Mouse (Mus musculus) kidney, postnatal 36 days (tissue): ENCODE measurements around the gene Cideb.

Source experiments
- DNase-seq, 2 experiments: peaks; one replicate each; pipeline ENCODE4 v3.0.0; 2021 to 2022; ENCODE audit warnings: mixed read lengths in 2 of 2

Gene Cideb

DNA sequence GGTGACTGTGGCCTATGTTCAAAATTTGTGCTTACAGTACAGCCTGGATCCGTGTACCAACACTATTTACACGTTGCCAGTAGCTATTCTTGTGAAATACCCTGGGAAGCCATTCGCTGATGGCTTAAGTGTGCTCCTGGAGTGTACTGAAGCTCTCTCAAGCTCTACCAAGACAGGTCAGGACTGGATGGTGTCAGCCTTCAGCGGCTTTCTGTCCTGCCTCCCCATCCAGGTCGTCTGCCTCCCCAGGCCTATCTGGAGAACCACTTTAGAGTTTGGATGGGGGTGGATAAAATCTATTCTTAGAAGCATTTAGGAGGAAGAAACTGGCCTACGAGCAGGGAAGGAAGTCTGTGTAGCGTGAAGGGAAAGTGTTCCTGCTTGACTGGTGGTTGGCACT lies 4.9 kb upstream of the Cideb start:
- no peak for DNase-seq

DNA sequence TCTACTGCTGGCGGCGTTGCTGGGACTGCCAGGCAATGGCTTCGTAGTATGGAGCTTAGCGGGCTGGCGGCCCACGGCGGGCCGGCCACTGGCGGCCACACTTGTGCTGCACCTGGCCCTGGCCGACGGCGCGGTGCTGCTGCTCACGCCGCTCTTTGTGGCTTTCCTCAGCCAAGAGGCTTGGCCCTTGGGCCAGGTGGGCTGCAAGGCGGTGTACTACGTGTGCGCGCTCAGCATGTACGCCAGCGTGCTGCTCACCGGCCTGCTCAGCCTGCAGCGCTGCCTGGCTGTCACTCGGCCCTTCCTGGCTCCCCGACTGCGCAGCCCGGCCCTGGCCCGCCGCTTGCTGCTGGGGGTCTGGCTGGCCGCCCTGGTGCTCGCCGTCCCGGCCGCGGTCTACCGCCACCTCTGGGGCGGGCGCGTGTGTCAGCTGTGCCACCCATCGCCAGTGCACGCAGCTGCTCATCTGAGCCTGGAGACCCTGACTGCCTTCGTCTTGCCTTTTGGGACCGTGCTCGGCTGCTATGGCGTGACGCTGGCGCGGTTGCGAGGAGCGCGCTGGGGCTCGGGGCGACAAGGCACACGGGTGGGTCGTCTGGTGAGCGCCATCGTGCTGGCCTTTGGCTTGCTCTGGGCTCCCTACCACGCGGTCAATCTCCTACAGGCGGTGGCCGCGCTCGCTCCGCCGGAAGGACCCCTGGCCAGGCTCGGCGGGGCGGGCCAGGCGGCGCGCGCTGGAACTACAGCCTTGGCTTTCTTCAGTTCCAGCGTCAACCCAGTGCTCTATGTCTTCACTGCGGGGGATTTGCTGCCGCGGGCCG lies 4.0 kb upstream of the Cideb start:
- peak; percentile 39 to 71 for DNase-seq

DNA sequence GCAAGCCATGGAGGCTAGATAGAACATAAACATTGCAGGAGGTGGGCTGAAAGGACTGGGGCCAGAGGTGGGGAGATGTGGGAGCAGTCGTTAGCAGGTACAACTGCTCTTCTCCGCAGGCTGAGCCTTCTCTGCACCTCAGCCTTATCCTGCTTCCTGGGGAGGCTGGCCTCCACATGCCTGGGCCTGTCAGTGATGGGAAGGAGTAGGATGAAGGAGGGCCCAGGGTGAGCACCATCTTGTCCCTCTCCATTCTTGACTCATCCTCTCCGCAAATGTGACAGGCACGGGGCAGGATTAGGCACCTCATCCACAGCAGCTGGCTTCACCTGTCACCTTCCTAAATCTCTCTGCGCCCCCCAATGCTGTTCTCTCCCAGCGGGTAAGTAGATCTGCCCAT lies 2.9 kb upstream of the Cideb start, which contains the start of gene Ltb4r2:
Gene Ltb4r2 (plus strand): TSS at position 266 of the 400 bp plus-strand sequence.
- no peak for DNase-seq

DNA sequence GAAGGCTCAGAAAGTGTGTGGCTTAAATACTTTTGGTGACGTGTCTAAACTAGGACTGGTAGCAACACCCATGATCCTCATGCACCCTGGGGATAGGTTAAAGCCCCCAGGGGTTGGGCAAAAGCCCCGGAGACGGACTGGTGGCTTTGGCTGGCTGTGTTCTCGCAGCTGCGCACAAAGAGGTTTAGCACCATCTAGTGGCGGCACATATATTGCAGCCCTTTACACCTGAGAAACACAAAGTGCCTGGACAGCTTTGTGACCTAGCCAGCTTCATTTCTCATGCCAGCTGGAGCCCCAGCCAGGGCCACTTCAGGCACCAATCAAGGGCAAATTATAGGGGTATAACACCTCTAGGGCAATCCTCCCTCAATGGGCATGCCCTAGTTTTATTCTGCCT lies 1.9 kb upstream of the Cideb start:
- DNase-seq, result peak; percentile 90 to 95

DNA sequence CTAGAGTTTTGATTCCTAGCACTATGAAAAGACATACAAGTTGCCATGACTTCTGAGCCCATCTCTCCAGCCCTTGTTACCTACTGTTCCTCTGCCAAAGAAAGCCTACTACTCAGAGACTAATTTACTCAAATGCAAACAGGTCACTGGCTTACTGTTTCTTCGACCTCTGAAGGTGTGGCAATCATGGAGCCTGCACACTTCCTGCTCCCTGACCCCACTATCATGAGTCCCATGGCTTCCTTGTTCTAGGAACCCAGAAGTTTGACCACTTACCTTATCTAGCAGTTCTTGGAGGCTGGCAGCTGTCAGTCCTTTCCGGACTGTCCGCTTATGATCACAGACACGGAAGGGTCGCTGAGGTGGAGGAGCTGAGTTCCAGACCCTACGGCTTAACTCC lies 692 bp downstream of the Cideb start:
- no peak for DNase-seq

DNA sequence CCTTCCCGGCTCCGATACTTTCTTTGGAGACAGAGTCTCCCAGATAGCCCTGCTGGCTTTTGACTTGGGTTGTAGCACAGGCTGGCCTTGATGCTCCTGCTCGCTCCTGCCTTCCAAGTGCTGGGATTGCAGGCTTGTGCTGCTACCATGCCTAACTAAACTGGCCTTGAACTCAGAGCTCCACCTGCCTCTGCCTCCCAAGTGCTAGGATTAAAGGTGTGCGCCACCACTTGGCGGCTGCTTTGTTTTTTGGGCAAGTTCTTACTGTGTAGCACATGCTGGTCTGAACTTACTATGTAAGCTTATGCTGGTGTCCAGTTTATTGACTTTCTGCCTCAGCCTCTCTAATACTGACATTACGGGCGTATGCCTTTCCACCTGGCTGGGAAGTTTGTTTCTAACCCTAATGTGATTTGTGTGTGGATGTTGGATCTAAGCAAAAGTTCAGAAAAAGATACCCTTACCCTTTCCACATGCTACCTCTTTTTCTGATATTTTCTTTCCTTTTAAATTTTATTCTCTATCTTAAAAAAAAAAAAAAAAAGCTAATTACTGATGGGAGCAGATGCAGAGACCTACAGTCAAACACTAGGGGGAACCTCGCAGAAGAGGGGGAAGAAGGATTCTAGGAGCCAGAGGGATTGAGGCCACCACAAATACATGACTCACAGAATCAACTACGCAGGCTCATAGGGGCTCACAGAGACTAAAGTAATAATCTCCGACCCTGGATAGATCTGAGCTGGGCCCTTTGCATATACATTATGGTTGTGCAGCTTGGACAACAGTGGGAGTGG lies 11.0 kb downstream of the Cideb start:
- no peak for DNase-seq

DNA sequence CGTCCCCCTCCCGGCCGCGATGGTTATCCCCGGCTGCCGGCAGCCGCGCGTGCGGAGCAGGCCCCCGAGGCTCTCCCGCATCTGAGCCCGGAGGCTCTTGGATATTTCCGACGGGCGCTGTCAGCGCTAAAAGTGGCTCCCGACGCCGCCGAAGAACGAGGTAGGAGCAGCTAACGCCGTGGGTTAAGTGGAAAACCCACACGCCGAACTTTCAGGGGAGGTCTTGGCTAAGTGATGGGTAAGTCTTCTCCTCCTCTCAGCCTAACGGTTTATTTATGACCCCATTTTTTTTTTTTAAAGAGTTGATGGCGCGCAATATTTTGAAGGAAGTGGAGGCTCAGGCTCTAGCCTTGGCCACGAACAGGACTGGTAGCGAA lies 12.4 kb downstream of the Cideb start:
- no peak for DNase-seq

DNA sequence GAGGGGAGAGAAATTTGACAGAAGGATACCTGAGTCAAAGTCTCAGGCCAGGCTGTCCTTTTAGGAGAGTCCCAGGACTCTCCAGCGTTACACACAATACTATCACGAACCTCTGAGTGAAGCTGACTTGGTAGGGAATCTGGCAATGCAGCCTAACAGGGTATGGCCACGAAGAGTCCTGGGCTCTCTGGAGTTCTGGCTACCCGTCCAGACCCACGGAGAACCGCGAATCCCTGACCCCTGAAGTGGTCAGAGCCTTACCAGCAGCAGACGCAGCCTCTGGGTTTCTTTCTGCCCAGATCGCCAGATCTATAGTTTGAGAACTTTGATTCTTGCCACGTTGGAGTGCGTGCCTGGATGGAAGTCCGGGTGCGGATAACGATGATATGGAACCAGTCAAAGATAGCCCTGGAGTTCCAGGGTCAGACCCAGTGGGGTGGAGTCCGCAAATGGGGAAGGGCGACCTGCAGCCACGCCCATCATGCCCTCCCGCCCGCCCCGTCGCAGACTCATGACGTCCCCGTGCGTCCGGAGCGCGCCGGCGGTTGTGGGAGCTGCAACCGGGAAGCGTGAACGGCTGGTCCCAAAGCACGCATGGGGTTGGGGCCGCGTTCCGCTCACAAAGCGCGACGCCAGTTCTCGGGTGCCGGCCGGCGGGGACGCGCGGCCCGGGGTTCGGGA lies 12.9 kb downstream of the Cideb start, which contains the start of the genes Dhrs1 and Nop9:
Gene Dhrs1 (minus strand): TSS at position 511 of the 681 bp plus-strand sequence.
Gene Nop9 (plus strand): TSS at position 514 of the 681 bp plus-strand sequence.
- DNase-seq, result peak; percentile 90 to 93

DNA sequence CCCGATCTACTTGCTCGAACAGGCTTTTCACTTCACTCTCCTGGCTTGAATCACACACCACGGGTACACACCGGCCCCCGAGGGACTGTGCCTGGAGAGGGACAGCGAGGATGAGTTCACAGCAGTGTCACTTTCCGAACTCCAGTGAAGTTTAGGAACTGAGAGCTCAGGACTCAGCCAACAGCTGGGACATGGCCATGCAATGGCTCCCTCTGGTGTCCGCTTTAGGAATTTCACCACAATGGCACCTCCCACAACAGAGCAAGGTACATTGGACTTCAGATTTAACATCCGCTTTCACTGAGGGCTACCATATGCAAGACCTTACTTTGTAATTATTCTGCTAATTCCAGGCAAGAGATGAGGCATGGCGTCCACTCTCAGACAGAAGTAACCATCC lies 14.5 kb downstream of the Cideb start:
- DNase-seq, result peak; percentile 87 to 94

DNA sequence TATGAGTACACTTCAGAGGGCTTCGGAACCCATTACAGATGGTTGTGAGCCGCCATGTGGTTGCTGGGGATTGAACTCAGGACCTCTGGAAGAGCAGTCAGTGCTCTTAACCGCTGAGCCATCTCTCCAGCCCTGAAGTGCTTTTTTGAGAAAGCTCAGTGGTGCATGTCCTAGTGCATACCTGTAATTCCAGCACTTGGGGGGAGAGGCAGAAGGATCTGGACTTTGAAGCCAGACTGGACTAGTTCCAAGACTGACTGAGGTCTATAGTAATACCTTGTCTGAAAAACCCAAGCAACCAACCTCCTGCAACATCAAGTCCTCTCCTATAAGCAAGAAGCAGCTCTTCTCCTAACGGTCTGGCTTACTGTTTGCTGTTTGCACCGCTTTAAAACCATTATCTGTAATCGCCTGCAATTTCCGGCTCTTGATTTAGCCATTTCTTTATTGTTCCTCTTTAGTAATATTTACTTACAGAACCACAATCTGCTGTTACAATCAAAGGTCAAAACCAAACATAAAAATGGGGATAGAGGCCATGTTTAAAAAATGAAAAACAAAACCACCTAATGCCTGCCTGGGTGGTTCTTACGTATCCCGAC lies 21.1 kb downstream of the Cideb start:
- peak; percentile 64 to 85 for DNase-seq

DNA sequence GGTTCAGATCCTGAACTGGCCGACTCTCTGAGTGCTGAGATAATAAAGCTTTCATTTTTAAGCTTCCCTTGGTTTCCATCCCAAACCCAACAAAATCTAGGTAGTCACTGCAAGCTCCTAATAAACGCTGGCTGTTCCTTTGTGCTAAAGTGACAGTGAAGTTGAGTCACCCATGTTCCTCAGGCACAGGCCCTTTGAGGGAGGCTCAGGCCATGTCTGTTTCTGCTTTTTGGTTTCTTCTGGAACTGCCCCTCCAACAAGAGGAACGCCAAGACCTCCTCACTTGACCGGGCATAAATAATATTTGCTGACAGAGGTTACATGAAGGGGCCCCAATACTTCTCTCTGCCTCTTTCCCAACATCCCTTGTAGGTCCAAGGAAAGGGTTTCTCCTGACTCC lies 22.5 kb downstream of the Cideb start:
- no peak for DNase-seq

DNA sequence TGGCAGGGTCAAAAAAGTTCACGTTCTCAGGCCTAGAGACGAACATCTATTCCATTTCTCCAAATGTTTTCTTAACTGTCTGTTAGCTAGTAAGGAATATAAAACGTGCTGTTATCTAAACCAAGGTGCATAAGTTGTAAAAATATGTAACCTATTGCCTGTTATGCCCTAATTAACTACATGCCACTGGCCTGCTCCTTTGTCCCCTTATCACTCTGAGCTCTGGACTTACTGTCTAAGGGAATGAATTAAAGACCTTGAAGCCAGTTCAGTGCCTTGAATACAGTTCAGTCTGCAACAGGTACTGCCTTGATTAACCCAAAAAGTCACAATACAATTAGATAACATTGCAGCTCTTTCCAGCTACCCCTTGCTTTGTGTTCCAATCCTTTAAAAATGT lies 22.9 kb downstream of the Cideb start:
- no peak for DNase-seq

DNA sequence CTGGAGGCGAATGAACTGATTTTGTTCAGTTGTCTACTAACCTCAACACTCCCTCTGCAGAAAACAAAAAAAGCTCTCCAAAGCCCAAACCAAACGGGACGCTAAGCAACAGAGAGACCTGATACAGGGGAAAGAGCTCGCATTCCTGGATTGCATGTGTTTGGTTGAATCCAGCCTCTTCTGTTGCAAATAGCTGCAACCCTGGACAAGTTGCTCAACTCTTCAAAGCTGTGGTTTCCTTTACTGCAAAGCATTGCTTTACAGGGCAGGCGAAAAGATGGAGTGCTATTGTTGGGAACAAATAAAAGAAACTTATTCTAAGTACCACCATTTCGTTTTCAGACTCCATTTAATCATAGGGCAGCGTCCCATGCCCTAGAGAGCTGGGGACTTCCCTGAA lies 23.4 kb downstream of the Cideb start:
- no peak for DNase-seq

DNA sequence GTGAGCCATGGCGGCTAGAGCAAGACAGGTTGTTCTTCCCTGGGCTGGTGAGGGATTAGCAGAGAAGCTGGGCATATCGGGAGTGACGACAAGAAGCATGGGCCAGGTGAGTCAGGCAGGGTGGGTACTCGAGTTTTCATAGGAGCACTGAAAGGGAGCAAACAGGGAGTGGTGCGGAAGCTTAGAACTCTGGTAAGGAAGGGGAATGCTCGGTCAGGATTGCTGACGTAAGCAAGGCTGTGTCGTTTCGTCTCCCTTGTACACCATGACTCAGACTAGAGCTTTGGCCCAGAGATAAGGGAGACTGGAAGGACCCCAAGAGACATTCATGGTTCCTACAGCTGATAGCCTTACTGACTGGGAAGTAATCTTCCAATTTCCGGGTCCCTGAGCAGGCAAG lies 24.4 kb downstream of the Cideb start:
- DNase-seq, result no peak

DNA sequence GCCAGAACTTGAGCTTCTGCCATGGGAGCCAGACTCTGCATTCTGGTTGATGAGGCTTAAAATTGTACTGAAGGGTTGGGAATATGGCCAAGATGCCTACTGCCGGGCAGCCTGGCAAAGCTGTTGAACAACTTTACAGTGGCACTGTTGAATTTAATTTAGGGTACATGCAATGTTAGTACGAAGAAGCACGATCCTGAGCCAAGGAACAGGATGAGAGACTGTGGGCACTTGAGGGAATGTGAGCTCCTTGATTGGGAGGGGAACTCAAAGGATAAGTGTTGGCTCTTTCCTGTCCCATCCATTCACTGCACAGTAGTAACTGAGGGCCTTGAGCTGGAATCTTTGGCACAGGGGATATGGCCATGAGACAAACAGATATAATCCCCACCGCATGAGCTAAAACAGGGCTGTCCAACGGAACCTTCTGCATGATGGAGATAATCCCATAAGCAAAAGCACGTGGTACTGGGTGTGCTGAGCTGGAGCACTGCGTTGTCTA lies 27.7 kb downstream of the Cideb start:
- no peak for DNase-seq

DNA sequence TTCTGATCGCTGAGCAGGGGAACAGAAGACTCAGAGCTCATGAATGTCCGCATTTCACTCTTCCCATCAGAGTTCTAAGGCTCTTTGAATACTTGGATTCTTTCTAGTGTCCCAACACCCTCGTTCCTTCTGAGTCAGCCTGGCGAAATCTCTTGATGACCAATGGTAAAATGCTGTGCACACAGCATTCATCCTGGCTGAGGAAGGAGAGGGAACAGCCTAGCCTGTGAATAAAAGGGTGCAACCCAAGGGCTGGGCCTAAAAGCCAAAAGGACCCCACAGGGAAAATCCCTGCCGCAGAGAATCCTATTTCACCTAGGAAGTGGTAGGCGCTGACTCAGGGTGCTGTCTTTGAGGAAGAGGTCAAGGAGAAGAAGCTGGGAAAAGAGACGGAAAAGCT lies 28.1 kb downstream of the Cideb start:
- no peak for DNase-seq

DNA sequence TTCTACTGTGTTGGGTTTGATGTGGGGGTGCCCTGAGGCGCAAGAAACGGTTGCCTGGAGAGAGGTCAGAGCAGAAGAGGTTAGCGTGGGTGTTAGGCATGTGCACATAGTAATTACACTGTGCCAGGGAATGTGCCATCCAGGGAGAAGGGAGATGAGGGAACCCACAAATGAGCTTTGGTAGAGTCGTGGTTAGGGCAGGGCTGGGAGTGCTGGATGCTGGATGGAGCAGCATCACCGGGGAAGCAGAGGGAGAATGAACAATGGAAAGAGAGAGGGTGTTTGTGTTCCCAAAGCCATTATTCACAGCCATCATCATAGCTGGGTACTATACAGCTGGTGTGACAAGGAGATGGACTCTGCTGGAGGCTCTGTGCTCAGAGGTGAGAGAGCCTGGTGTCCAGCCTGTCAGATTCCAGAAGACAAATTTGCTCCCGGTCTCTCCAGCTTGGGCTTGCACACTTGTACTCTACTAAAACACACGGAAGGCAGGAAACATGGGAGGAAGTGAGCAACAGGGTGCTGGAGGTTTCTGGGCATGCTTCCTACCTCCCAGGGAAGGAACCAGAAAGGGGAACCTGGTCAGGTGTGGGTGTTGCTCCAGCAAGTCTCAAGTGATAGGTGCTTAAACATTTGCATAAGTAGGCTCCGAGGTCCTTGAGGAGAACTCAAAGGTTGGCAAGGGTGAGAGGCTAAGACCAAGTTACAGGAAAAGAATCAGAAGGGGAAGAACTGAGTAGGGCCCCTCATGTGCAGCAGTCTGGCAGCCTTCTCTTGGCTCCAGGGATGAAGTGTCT lies 30.2 kb downstream of the Cideb start:
- no peak for DNase-seq

DNA sequence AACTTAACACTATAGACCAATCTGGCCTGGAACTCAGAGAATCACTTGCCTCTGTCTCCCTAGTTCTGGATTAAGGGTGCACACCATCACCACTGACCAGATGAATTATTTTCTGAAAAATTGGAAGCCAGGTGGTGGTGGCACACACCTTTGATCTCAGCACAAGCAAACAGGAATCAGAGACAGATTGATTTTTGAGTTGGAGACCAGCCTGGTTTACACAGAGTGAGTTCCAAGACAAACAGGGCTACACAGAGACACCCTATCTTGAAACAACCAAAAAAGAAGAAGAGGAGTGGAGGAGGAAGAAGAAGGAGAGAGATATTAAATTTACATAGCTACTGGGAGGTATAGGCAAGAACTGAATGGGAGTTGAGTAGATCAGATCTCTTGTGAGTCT lies 32.0 kb downstream of the Cideb start:
- no peak for DNase-seq

DNA sequence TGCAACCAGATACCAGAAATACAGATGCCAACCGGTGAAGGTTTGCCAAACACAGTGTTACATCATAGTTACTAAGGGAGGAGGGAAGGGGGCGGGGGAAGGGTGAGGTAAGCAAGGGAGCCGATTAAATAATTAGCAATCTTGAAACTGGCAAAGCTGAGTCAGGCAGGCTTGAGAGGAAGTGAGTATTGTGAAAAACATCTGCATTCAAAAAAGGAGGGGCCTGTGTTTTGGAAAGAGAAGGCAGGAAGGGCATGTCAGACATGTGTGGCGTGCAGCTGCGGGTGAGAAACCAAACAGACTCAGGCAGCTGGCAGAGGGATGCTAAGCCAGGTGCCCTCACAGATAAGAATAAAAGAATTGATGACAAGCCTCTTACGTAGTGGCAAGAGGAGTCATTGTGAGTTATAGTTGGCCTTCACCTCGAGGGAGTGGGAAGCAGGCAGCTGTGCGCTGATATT lies 33.8 kb downstream of the Cideb start:
- DNase-seq, result peak; percentile 68 to 73

DNA sequence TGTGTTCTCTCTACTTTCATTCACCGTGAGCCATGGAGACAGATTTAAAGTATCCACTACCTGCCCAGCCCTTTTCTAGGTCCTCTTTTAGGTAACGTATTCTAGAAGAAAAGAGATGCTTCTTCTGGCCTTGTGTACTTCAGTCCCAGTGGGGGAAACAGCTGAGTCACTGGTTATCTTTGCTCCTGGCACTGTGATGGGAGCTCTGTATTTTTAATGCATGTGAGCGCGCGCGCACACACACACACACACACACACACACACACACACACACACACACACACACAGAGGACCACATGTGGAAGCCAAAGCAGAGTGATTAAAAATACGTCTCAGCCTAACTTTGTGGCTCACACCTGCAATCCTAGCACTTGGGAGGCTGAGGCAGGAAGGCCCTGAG lies 34.8 kb downstream of the Cideb start:
- DNase-seq, result no peak

DNA sequence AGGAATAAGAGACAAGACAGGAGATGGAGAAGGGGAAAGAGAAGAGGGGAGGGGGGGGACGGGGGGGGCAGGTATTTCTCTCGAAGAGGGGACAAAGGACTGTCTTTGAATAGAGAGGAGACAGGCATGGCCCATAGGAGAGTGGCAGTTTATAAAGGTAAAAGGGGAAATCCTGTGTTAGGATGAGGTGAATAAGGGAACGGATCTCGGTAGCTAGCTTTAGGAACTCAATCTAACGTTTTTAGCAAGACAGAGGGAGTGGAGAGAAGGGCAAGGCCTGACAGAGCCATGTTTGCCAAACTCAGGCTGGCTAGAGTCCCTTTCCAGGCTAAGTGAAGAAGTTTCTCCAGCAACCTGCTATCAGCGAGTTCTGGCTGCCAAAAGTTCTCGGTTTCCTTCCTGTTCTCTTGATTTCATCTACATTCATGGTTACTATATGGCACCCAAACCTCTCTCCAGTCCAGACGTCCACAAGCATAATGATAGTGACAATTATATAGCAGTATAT lies 35.8 kb downstream of the Cideb start:
- DNase-seq, result no peak
